In the genomic region with DNA sequence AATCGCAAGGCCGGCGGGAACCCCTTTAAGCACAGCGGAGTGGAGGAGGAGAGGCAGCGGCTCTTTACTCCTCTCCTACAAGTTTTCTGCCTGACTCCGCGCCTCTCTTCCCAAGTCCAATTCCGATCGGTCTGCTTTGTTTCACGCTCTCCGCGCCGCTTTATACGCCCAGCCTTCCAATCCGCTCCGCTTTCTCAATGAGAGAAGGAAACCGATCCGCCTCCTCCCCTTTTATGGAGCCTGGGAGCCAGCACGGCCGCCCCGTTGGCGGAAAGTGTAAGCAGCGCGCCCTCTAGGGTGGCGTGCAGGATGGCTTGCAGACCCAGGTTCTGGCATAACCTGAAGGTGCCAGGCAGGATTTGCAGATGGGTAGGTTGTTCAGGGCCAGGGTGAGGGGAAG, we compare ENCODE assay signal across 7 mouse cellular contexts. TPM values are rescaled to one million over a fixed set of nuclear protein-coding genes. Genes with fewer than 3 reads are reported as not detected.
DNase-seq lines count a peak whose midpoint lies in the region; ATAC-seq and TF ChIP-seq lines count a peak whose summit lies in the region.

Gene Rnd3 (minus strand): TSS at position 137 of the 400 bp plus-strand sequence.

- peak within 1 kb of the TSS; percentile 70 for H3K4me2 ChIP-seq in embryonic facial prominence, embryonic 13.5 days
- peak within 1 kb of the TSS; percentile 70 for H3K4me2 ChIP-seq in kidney, embryonic 14.5 days (replicated peaks; ENCODE audit: low read depth, low read length)
- H3K4me2 ChIP-seq in limb, embryonic 14.5 days (replicated peaks; ENCODE audit: low read depth, low read length, severe bottlenecking) = peak within 1 kb of the TSS; percentile 63
- peak within 1 kb of the TSS; percentile 64 for H3K4me2 ChIP-seq in midbrain, embryonic 16.5 days (ENCODE audit: low read length)

- H3K9ac ChIP-seq in embryonic facial prominence, embryonic 13.5 days = peak within 1 kb of the TSS; percentile 98
- H3K9ac ChIP-seq in kidney, embryonic 14.5 days (ENCODE audit: low read depth, low read length) = peak within 1 kb of the TSS; percentile 89
- H3K9ac ChIP-seq in limb, embryonic 14.5 days (ENCODE audit: low read depth, low read length, severe bottlenecking) = peak within 1 kb of the TSS; percentile 97
- H3K9ac ChIP-seq in midbrain, embryonic 16.5 days (ENCODE audit: low read depth, low read length) = peak within 1 kb of the TSS; percentile 96

- H3K27ac ChIP-seq in bone marrow, adult 2 months (ENCODE audit: control insufficient read depth, insufficient read depth, low read depth, low read length, poor library complexity) = peak within 1 kb of the TSS; percentile 33; the same call in 1 of the 2 replicates
- peak within 1 kb of the TSS; percentile 95 for H3K27ac ChIP-seq in embryonic facial prominence, embryonic 13.5 days
- H3K27ac ChIP-seq in kidney, embryonic 14.5 days (ENCODE audit: low read depth, low read length) = peak within 1 kb of the TSS; percentile 90
- peak within 1 kb of the TSS; percentile 78 for H3K27ac ChIP-seq in limb, embryonic 14.5 days (replicated peaks; ENCODE audit: low read depth, low read length)
- H3K27ac ChIP-seq in midbrain, embryonic 16.5 days (ENCODE audit: low read length) = peak within 1 kb of the TSS; percentile 93
- H3K27ac ChIP-seq in spleen, adult 2 months (ENCODE audit: insufficient read depth, low read length) = peak within 1 kb of the TSS; percentile 58

- 1% methylated on average over 25 of the region's 25 CpGs for WGBS in bone marrow, adult 2 months
- under 1% methylated on average over 25 of the region's 25 CpGs for WGBS in embryonic facial prominence, embryonic 13.5 days
- WGBS in kidney, embryonic 14.5 days = under 1% methylated on average over 25 of the region's 25 CpGs
- 3% methylated on average over 25 of the region's 25 CpGs for WGBS in limb, embryonic 14.5 days
- WGBS in midbrain, embryonic 16.5 days = 0% methylated on average over 25 of the region's 25 CpGs
- WGBS in spleen, adult 2 months = under 1% methylated on average over 25 of the region's 25 CpGs

- no peaks in the 10 kb centered on the region for H3K36me3 ChIP-seq in embryonic facial prominence, embryonic 13.5 days
- no peaks in the 10 kb centered on the region; the same call in 1 of the 2 replicates for H3K36me3 ChIP-seq in kidney, embryonic 14.5 days (ENCODE audit: control insufficient read depth, insufficient read depth, low read length)
- 0 out of 2 replicates have a peak, but pooled peaks cover 8% of the 10 kb centered on the region for H3K36me3 ChIP-seq in limb, embryonic 14.5 days (ENCODE audit: control insufficient read depth, insufficient read depth, low read length)
- no peaks in the 10 kb centered on the region for H3K36me3 ChIP-seq in midbrain, embryonic 16.5 days (ENCODE audit: control insufficient read depth, insufficient read depth, low read length)
- H3K36me3 ChIP-seq in spleen, adult 2 months (ENCODE audit: control insufficient read depth, insufficient read depth, low read length) = no peaks in the 10 kb centered on the region

- no peaks in the 10 kb centered on the region for H3K4me1 ChIP-seq in bone marrow, adult 2 months (ENCODE audit: control insufficient read depth, insufficient read depth, low read length)
- peaks cover 20% of the 10 kb centered on the region for H3K4me1 ChIP-seq in embryonic facial prominence, embryonic 13.5 days
- peaks cover 19% of the 10 kb centered on the region for H3K4me1 ChIP-seq in kidney, embryonic 14.5 days (ENCODE audit: control insufficient read depth, insufficient read depth, low read length)
- peaks cover 13% of the 10 kb centered on the region for H3K4me1 ChIP-seq in limb, embryonic 14.5 days (ENCODE audit: control insufficient read depth, insufficient read depth, low read length)
- H3K4me1 ChIP-seq in midbrain, embryonic 16.5 days (ENCODE audit: control insufficient read depth, insufficient read depth, low read length) = peaks cover 10% of the 10 kb centered on the region
- peaks cover 3% of the 10 kb centered on the region; the same call in 1 of the 2 replicates for H3K4me1 ChIP-seq in spleen, adult 2 months (ENCODE audit: control insufficient read depth, insufficient read depth, insufficient read length)

- H3K4me3 ChIP-seq in bone marrow, adult 2 months (replicated peaks; ENCODE audit: control insufficient read depth, low read depth, low read length) = peak within 1 kb of the TSS; percentile 76
- peak within 1 kb of the TSS; percentile 96 for H3K4me3 ChIP-seq in embryonic facial prominence, embryonic 13.5 days
- peak within 1 kb of the TSS; percentile 89 for H3K4me3 ChIP-seq in kidney, embryonic 14.5 days (ENCODE audit: low read length)
- H3K4me3 ChIP-seq in limb, embryonic 14.5 days (replicated peaks; ENCODE audit: low read length) = peak within 1 kb of the TSS; percentile 63
- peak within 1 kb of the TSS; percentile 81 for H3K4me3 ChIP-seq in midbrain, embryonic 16.5 days (ENCODE audit: low read depth, low read length)
- H3K4me3 ChIP-seq in spleen, adult 2 months (ENCODE audit: extremely low read depth, insufficient read depth, insufficient read length) = peak within 1 kb of the TSS; percentile 69

- H3K9me3 ChIP-seq in embryonic facial prominence, embryonic 13.5 days = no peaks in the 10 kb centered on the region
- no peaks in the 10 kb centered on the region for H3K9me3 ChIP-seq in kidney, embryonic 14.5 days (ENCODE audit: control insufficient read depth, low read length)
- H3K9me3 ChIP-seq in limb, embryonic 14.5 days (ENCODE audit: control insufficient read depth, low read length) = no peaks in the 10 kb centered on the region
- no peaks in the 10 kb centered on the region for H3K9me3 ChIP-seq in midbrain, embryonic 16.5 days (replicated peaks; ENCODE audit: control insufficient read depth, low read length, poor library complexity, severe bottlenecking)

- peak; percentile 97 for DNase-seq in heart, adult 8-10 months (ENCODE audit: low spot score)
- peak; percentile 98 for DNase-seq in limb, embryonic 14.5 days (ENCODE audit: low spot score)
- peak; percentile 15 to 72 for DNase-seq in spleen, adult 2 months (ENCODE audit: low read depth in 1 of 2, low spot score in 2 of 2)

- TF ChIP-seq CTCF in bone marrow, adult 2 months (IDR thresholded peaks at IDR 0.05; ENCODE audit: control insufficient read depth, insufficient read depth, low read length) = peak; percentile 60
- TF ChIP-seq CTCF in spleen, adult 2 months (IDR thresholded peaks at IDR 0.05; ENCODE audit: extremely low read depth, insufficient read depth, insufficient read length, insufficient replicate concordance) = peak; percentile 57; the same call in 1 of the 2 replicates

- ATAC-seq in embryonic facial prominence, embryonic 13.5 days (ENCODE audit: insufficient number of reproducible peaks, insufficient read depth, low FRiP score, low TSS enrichment, low read depth) = peak; percentile 78
- ATAC-seq in kidney, embryonic 14.5 days (ENCODE audit: low FRiP score, low TSS enrichment) = peak; percentile 79
- peak; percentile 86 for ATAC-seq in limb, embryonic 14.5 days (ENCODE audit: low FRiP score, low read depth)
- ATAC-seq in midbrain, embryonic 16.5 days = peak; percentile 64

- H3K27me3 ChIP-seq in embryonic facial prominence, embryonic 13.5 days = no peaks in the 10 kb centered on the region
- no peaks in the 10 kb centered on the region for H3K27me3 ChIP-seq in kidney, embryonic 14.5 days (ENCODE audit: control insufficient read depth, insufficient read depth, low read length)
- no peaks in the 10 kb centered on the region for H3K27me3 ChIP-seq in limb, embryonic 14.5 days (ENCODE audit: control insufficient read depth, insufficient read depth, low read length)
- H3K27me3 ChIP-seq in midbrain, embryonic 16.5 days (ENCODE audit: control insufficient read depth, insufficient read depth, low read depth, low read length) = no peaks in the 10 kb centered on the region
- peaks cover 14% of the 10 kb centered on the region for H3K27me3 ChIP-seq in spleen, adult 2 months (ENCODE audit: control insufficient read depth, insufficient read depth, low read length)

- no peak for TF ChIP-seq POLR2A in bone marrow, adult 2 months (IDR thresholded peaks at IDR 0.05; ENCODE audit: borderline replicate concordance, control insufficient read depth, low read depth, low read length)
- TF ChIP-seq POLR2A in limb, embryonic 14.5 days (IDR thresholded peaks at IDR 0.05; ENCODE audit: borderline replicate concordance, extremely low read depth, insufficient read depth, insufficient read length) = peak; percentile 100; the same call in 1 of the 2 replicates
- TF ChIP-seq POLR2A in spleen, adult 2 months (IDR thresholded peaks at IDR 0.05; ENCODE audit: low read depth, low read length) = peak; percentile 57; the same call in 1 of the 2 replicates

RNA-seq across cellular contexts. Expression of gene Rnd3, which starts in this region (rescaled TPM):
- 4.2 and 9.9 TPM in 2 replicates for polyA plus RNA-seq in bone marrow, adult 2 months (2011; ENCODE audit: insufficient read depth, insufficient read length, low replicate concordance, missing spikeins)
- polyA plus RNA-seq in embryonic facial prominence, embryonic 13.5 days (2015; fragmentation: Nextera tagmentation; extraction: Ambion mirVana) = 135 and 140 TPM in 2 replicates
- 10 to 100 TPM; 11.8 to 15.6 (median 15.0) TPM for total RNA-seq in heart, adult 8-10 months (2022)
- 23.8 and 41.5 TPM in 2 replicates for polyA plus RNA-seq in kidney, embryonic 14.5 days (2014; fragmentation: Nextera tagmentation; extraction: Ambion mirVana)
- polyA plus RNA-seq in limb, embryonic 14.5 days (2012; rRNA removed) = 59.4 and 68.8 TPM in 2 replicates
- polyA plus RNA-seq in limb, embryonic 14.5 days (2014; fragmentation: Nextera tagmentation; extraction: Ambion mirVana) = 162 and 176 TPM in 2 replicates
- 157 and 180 TPM in 2 replicates for polyA plus RNA-seq in midbrain, embryonic 16.5 days (2015; fragmentation: Nextera tagmentation; extraction: Ambion mirVana)
- polyA plus RNA-seq in spleen, adult 2 months (2012; rRNA removed) = 1.4 and 2.0 TPM in 2 replicates

Comparison
In these comparisons a context has a peak if more than half of its experiments do, and no peak if none do; other contexts are left out.
1. Peak in every context shown above with its lines: DNase-seq, ATAC-seq, H3K4me3 ChIP-seq and H3K27ac ChIP-seq.
2. H3K27ac ChIP-seq: peak in every context shown above with its lines; median percentile 95 in embryonic facial prominence, embryonic 13.5 days; 93 in midbrain, embryonic 16.5 days; 90 in kidney, embryonic 14.5 days; 78 in limb, embryonic 14.5 days; 58 in spleen, adult 2 months; 33 in bone marrow, adult 2 months.
3. DNase-seq: peak in every context shown above with its lines; median percentile 98 in limb, embryonic 14.5 days; 97 in heart, adult 8-10 months; 44 in spleen, adult 2 months.